Mouse (Mus musculus): ENCODE measurements around the gene Sap18. TPM values are rescaled to one million over a fixed set of nuclear protein-coding genes. Genes with fewer than 3 reads are reported as not detected.

Gene Sap18
- 30.6 and 35.1 TPM in 2 replicates for total RNA-seq (2023)

GRCm38 (mm10) chr14:57797991-57798931, at the start of gene Sap18:
TSS of gene Sap18 (plus strand) at chr14:57798180.

DNA sequence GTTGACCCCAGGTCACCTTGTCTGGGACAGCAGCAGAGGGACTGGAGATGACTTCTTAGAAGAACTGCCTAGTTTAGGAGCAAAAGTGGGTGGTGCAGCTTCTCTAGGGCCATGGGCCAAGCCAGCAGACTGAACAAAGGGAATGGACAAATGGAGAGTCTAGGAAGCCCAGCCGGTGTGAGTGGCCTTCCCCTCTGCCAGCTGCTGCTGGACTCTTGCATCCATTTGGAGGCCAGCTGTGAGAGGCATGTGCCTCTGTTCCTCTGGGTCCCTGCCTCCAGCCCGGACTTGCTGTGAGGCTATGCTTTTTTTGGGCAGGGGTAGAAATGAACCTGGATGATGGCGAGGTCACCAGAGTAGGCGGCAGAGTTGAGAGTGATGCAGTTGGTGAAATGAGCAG, 39.7 kb upstream of the Sap18 start, which contains the start of gene Lats2:
Gene Lats2, minus strand, starts transcription at position 152 of the 400 bp plus-strand sequence.

DNA sequence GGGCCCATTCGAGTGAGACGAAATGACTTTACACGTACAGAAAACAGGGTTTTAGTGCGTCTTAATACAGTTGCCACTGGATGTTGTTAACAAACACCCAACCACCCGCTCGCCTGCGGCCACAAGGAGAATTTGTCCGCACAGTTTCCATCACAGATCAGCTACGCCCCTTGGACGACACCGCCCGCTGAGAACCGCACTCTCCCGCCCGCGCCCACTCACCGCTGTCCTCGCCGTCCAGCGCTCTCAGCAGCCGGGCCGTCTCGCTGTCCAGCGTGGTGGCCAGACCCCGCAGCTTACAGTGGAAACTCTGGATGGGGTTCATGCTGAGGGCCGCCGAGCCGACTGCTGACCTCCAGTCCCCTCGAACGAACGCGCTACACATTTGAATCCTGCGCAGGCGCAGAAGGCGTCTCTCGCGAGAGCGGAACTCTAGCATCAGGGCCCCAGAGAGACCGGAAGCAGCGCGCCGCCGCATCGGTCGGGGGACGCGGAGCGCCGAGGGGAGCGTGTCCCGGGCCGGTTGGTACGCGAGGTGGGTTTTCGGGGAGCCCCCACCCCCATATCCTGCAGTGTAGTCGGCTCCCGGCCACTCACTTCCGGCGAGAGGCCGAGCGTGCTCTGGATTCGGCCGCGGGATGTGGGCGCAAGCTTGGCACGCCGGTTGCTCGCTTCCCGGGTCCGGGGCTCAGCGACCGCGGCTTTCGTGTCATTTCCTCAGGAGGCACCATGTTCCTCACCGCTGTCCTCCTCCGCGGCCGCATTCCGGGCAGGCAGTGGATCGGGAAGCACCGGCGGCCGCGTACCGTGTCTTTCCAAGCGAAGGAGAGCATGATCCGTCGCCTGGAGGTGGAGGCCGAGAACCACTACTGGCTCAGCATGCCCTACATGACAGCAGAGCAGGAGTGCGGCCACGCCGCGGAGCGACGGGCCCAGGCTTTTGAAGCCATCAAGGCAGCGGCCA, 28.1 kb downstream of the Sap18 start, which contains the start of the genes Ska3 and Mrpl57:
Gene Ska3, minus strand, starts transcription at position 398 of the 964 bp plus-strand sequence.
Gene Mrpl57, plus strand, starts transcription at position 447 of the 964 bp plus-strand sequence.

Other genes with a start within 250 kb of the Sap18 start
- gene Eef1akmt1, start 226.6 kb upstream of the Sap18 start, total RNA-seq (2023), result 5.6 and 5.9 TPM in 2 replicates
- 11.1 and 18.5 TPM in 2 replicates for gene Xpo4, start 132.8 kb upstream of the Sap18 start, total RNA-seq (2023)
- not detected in 2 replicates for gene Gm49361, start 52.1 kb upstream of the Sap18 start, total RNA-seq (2023)
- gene Lats2, start 39.8 kb upstream of the Sap18 start, total RNA-seq (2023), result 38.6 and 46.3 TPM in 2 replicates
- 13.8 and 21.3 TPM in 2 replicates for gene Ska3, start 28.0 kb downstream of the Sap18 start, total RNA-seq (2023)
- 37.1 and 47.9 TPM in 2 replicates for gene Mrpl57, start 28.1 kb downstream of the Sap18 start, total RNA-seq (2023)
- 33.6 and 38.5 TPM in 2 replicates for gene Zdhhc20, start 92.1 kb downstream of the Sap18 start, total RNA-seq (2023)
- 45.8 and 46.4 TPM in 2 replicates for gene Micu2, start 201.1 kb downstream of the Sap18 start, total RNA-seq (2023)

Data from neutrophil, adult 65 days (primary cell).